Mouse (Mus musculus) midbrain, embryonic 13.5 days (tissue): ENCODE measurements around the gene Dll4. TPM values are rescaled to one million over a fixed set of nuclear protein-coding genes. Genes with fewer than 3 reads are reported as not detected.

Source experiments
- ATAC-seq: fragments of 200-750 bp; cut with Nextera tagmentation; 2 replicates; pipeline ENCODE4 v1.8.0; 2017; ENCODE audit warnings: mild to moderate bottlenecking, moderate TSS enrichment, moderate library complexity
- H3K27ac ChIP-seq: fragments of 300-500 bp; sonication (generic); 2 replicates; pipeline ENCODE4 v1.5.1; 2015; ENCODE audit warnings: inconsistent platforms, mild to moderate bottlenecking, moderate library complexity
- H3K27me3 ChIP-seq: fragments of 300-500 bp; sonication (generic); 2 replicates; pipeline ENCODE4 v1.6.1; 2015; ENCODE audit warnings: mild to moderate bottlenecking, inconsistent platforms
- H3K36me3 ChIP-seq: fragments of 300-500 bp; sonication (generic); 2 replicates; pipeline ENCODE4 v1.6.1; 2015; ENCODE audit warnings: mild to moderate bottlenecking, inconsistent platforms
- H3K4me1 ChIP-seq: fragments of 300-500 bp; sonication (generic); replicated peaks from 2 replicates; pipeline ENCODE4 v1.6.1; 2015; ENCODE audit warnings: inconsistent platforms
- H3K4me2 ChIP-seq: fragments of 300-500 bp; sonication (generic); replicated peaks from 2 replicates; pipeline ENCODE4 v1.6.1; 2015; ENCODE audit warnings: moderate library complexity, mild to moderate bottlenecking, inconsistent platforms
- H3K4me3 ChIP-seq: fragments of 300-500 bp; sonication (generic); replicated peaks from 2 replicates; pipeline ENCODE4 v1.5.1; 2015; ENCODE audit warnings: mild to moderate bottlenecking, inconsistent platforms
- H3K9ac ChIP-seq: fragments of 300-500 bp; sonication (generic); replicated peaks from 2 replicates; pipeline ENCODE4 v1.6.1; 2015; ENCODE audit warnings: mild to moderate bottlenecking, inconsistent platforms
- H3K9me3 ChIP-seq: fragments of 300-500 bp; sonication (generic); 2 replicates; pipeline ENCODE4 v1.6.1; 2016; ENCODE audit warnings: mild to moderate bottlenecking, inconsistent platforms
- WGBS: fragments of 180-500 bp; shearing (Covaris S2); methylation state at CpG from one replicate; pipeline ENCODE4 v1.1.7; 2015; 5-methylcytosine and 5-hydroxymethylcytosine counted together
- polyA plus RNA-seq: library from polyadenylated mRNA; unstranded; fragments of >200 nt; fragmentation: Nextera tagmentation; extraction: Ambion mirVana; gene quantifications from 2 replicates; pipeline ENCODE4 v1.2.1, GENCODE M21; 2015

The Dll4 gene
- polyA plus RNA-seq, 1 experiment from 2014 or later = 5.9 TPM

GRCm38 (mm10) chr2:119313780-119314479 lies 11.7 kb upstream of the Dll4 start:
- Histone ChIP-seq H3K9me3 (0 out of 2 replicates have a peak, but pooled peaks cover 3% of the 10 kb centered on the region), H3K4me1 (peaks cover 18% of the 10 kb centered on the region), H3K36me3 (no peaks in the 10 kb centered on the region), H3K27ac (no peak overlapping the region), H3K4me2 (no peak overlapping the region), H3K9ac (no peak overlapping the region), H3K4me3 (no peak overlapping the region), H3K27me3 (peaks cover 83% of the 10 kb centered on the region)
- peak; percentile 58; the same call in 1 of the 2 replicates for ATAC-seq
- WGBS = 25% methylated on average over 10 of the region's 10 CpGs

- ATAC-seq = no peak
- H3K36me3 ChIP-seq = no peaks in the 10 kb centered on the region
Measured at GRCm38 (mm10) chr2:119314742-119315310, 10.8 kb upstream of the Dll4 start.

GRCm38 (mm10) chr2:119318043-119318710 lies 7.4 kb upstream of the Dll4 start:
- Histone ChIP-seq H3K27ac (no peak overlapping the region), H3K4me2 (no peak overlapping the region), H3K27me3 (peaks cover 97% of the 10 kb centered on the region), H3K9me3 (0 out of 2 replicates have a peak, but pooled peaks cover 3% of the 10 kb centered on the region), H3K4me1 (peaks cover 36% of the 10 kb centered on the region), H3K4me3 (no peak overlapping the region), H3K9ac (no peak overlapping the region), H3K36me3 (no peaks in the 10 kb centered on the region)
- no peak for ATAC-seq
- 69% methylated on average over 3 of the region's 3 CpGs for WGBS

More at GRCm38 (mm10) chr2:119314742-119315310, 10.8 kb upstream of the Dll4 start:
- H3K9me3 ChIP-seq = 0 out of 2 replicates have a peak, but pooled peaks cover 3% of the 10 kb centered on the region
- no peak overlapping the region for H3K27ac ChIP-seq
- peaks cover 18% of the 10 kb centered on the region for H3K4me1 ChIP-seq
- H3K4me3 ChIP-seq = no peak overlapping the region
- H3K9ac ChIP-seq = no peak overlapping the region
- H3K4me2 ChIP-seq = no peak overlapping the region
- peaks cover 90% of the 10 kb centered on the region for H3K27me3 ChIP-seq
- 66% methylated on average over 12 of the region's 12 CpGs for WGBS

- H3K4me1 ChIP-seq = peaks cover 47% of the 10 kb centered on the region
Measured at GRCm38 (mm10) chr2:119320571-119320970, 5.0 kb upstream of the Dll4 start.

GRCm38 (mm10) chr2:119321771-119322586 lies 3.6 kb upstream of the Dll4 start:
- H3K9me3 ChIP-seq = no peaks in the 10 kb centered on the region
- peaks cover 96% of the 10 kb centered on the region for H3K27me3 ChIP-seq
- H3K9ac ChIP-seq = peak overlapping the region; percentile 51
- peak overlapping the region; percentile 37 for H3K4me3 ChIP-seq
- H3K36me3 ChIP-seq = no peaks in the 10 kb centered on the region
- peaks cover 61% of the 10 kb centered on the region for H3K4me1 ChIP-seq
- H3K27ac ChIP-seq = peak overlapping the region; percentile 39; the same call in 1 of the 2 replicates
- peak overlapping the region; percentile 67 for H3K4me2 ChIP-seq
- 2% methylated on average over 47 of the region's 48 CpGs for WGBS
- peak; percentile 0; the same call in 1 of the 2 replicates for ATAC-seq

More at GRCm38 (mm10) chr2:119320571-119320970, 5.0 kb upstream of the Dll4 start:
- peaks cover 96% of the 10 kb centered on the region for H3K27me3 ChIP-seq
- 0 out of 2 replicates have a peak, but pooled peaks cover 3% of the 10 kb centered on the region for H3K9me3 ChIP-seq
- H3K9ac ChIP-seq = no peak overlapping the region
- no peak for ATAC-seq
- WGBS = 76% methylated on average over 8 of the region's 8 CpGs
- no peak overlapping the region for H3K4me3 ChIP-seq
- H3K36me3 ChIP-seq = no peaks in the 10 kb centered on the region
- no peak overlapping the region for H3K27ac ChIP-seq
- H3K4me2 ChIP-seq = no peak overlapping the region

GRCm38 (mm10) chr2:119322587-119323300 lies 2.8 kb upstream of the Dll4 start:
- H3K9me3 ChIP-seq = no peaks in the 10 kb centered on the region
- H3K4me3 ChIP-seq = peak overlapping the region; percentile 37
- peaks cover 65% of the 10 kb centered on the region for H3K4me1 ChIP-seq
- peaks cover 96% of the 10 kb centered on the region for H3K27me3 ChIP-seq
- H3K36me3 ChIP-seq = no peaks in the 10 kb centered on the region
- peak overlapping the region; percentile 39; the same call in 1 of the 2 replicates for H3K27ac ChIP-seq
- H3K9ac ChIP-seq = peak overlapping the region; percentile 51; the same call in 1 of the 2 replicates
- WGBS = 1% methylated on average over 39 of the region's 39 CpGs
- ATAC-seq = peak; percentile 71
- peak overlapping the region; percentile 67 for H3K4me2 ChIP-seq

- Histone ChIP-seq H3K9me3 (no peaks in the 10 kb centered on the region), H3K4me2 (peak overlapping the region; percentile 79), H3K36me3 (no peaks in the 10 kb centered on the region), H3K4me3 (peak overlapping the region; percentile 48), H3K9ac (no peak overlapping the region; the same call in 1 of the 2 replicates), H3K27ac (no peak overlapping the region), H3K4me1 (peaks cover 76% of the 10 kb centered on the region), H3K27me3 (peaks cover 97% of the 10 kb centered on the region)
- no peak for ATAC-seq
- WGBS = 3% methylated on average over 31 of the region's 32 CpGs
Measured at GRCm38 (mm10) chr2:119323866-119324575, 1.6 kb upstream of the Dll4 start.

- H3K27me3 ChIP-seq = peaks cover 97% of the 10 kb centered on the region
- 0 out of 2 replicates have a peak, but pooled peaks have one; percentile 0 for ATAC-seq
- peak overlapping the region; percentile 79 for H3K4me2 ChIP-seq
- peak overlapping the region; percentile 48 for H3K4me3 ChIP-seq
- peaks cover 80% of the 10 kb centered on the region for H3K4me1 ChIP-seq
- no peaks in the 10 kb centered on the region for H3K9me3 ChIP-seq
- H3K27ac ChIP-seq = no peak overlapping the region
- no peak overlapping the region for H3K9ac ChIP-seq
- no peaks in the 10 kb centered on the region for H3K36me3 ChIP-seq
- WGBS = under 1% methylated on average over 32 of the region's 32 CpGs
Measured at GRCm38 (mm10) chr2:119324576-119325318, 837 bp upstream of the Dll4 start.

- H3K9me3 ChIP-seq = no peaks in the 10 kb centered on the region
- H3K27ac ChIP-seq = no peak overlapping the region
- no peaks in the 10 kb centered on the region for H3K36me3 ChIP-seq
- peak overlapping the region; percentile 79 for H3K4me2 ChIP-seq
- under 1% methylated on average over 61 of the region's 61 CpGs for WGBS
- ATAC-seq = no peak
- H3K4me3 ChIP-seq = peak overlapping the region; percentile 48
- peaks cover 72% of the 10 kb centered on the region for H3K4me1 ChIP-seq
- H3K9ac ChIP-seq = peak overlapping the region; percentile 61
- H3K27me3 ChIP-seq = peaks cover 98% of the 10 kb centered on the region
Measured at GRCm38 (mm10) chr2:119326161-119327101, 847 bp downstream of the Dll4 start.
